Mouse (Mus musculus) stomach, postnatal 0 days (tissue): ENCODE measurements around the gene Primpol.

ENCODE experiments used
- CTCF ChIP-seq: IDR thresholded peaks from 2 replicates; pipeline ENCODE4 v1.5.1; 2016; ENCODE audit warnings: antibody characterized with exemption, low read depth, mild to moderate bottlenecking, moderate library complexity
- EP300 ChIP-seq: optimal IDR thresholded peaks from 2 replicates; pipeline ENCODE3; 2016; ENCODE audit warnings: antibody characterized with exemption

- TF ChIP-seq EP300 (no peak), CTCF (no peak)
Observed at GRCm38 (mm10) chr8:46615936-46616335, 1.1 kb downstream of the Primpol start.
